Mouse (Mus musculus): ENCODE data around the gene Serf2. TPM values are rescaled to one million over a fixed set of nuclear protein-coding genes. Genes with fewer than 3 reads are reported as not detected.
A peak's percentile ranks its signal among the peaks of the same experiment; 100 is the strongest.

Gene Serf2
- 100 to 1,000 TPM; 375 to 398 TPM for total RNA-seq (2021)
- long read RNA-seq, experiment 1, transcript Serf2-203 (2 exons, 3,105 nt) = minor isoform, 8 of 436 reads
- long read RNA-seq, experiment 1, transcript Serf2-201 (3 exons, 525 nt) = minor isoform, 5 of 436 reads
- long read RNA-seq, experiment 1, transcript Serf2-204 (3 exons, 3,056 nt) = major isoform, 395 of 436 reads
- long read RNA-seq, experiment 1, partial matches to known transcripts = 11 of 436 reads
- long read RNA-seq, experiment 1, other reads (novel, unspliced or antisense) = 13 of 436 reads
- long read RNA-seq, experiment 2, transcript Serf2-201 (3 exons, 525 nt) = minor isoform, 10 of 363 reads
- long read RNA-seq, experiment 2, transcript Serf2-204 (3 exons, 3,056 nt) = major isoform, 319 of 363 reads
- long read RNA-seq, experiment 2, partial matches to known transcripts = 11 of 363 reads
- long read RNA-seq, experiment 2, other reads (novel, unspliced or antisense) = 18 of 363 reads

- peak; percentile 100 for DNase-seq
Measured at GRCm38 (mm10) chr2:121448739-121449535, at the start of gene Serf2. Gene Serf2, plus strand, starts transcription at chr2:121449195.

- DNase-seq = no peak
Measured at GRCm38 (mm10) chr2:121403296-121403695, 45.7 kb upstream of the Serf2 start.

- DNase-seq = peak; percentile 17
Measured at GRCm38 (mm10) chr2:121408160-121408559, 40.8 kb upstream of the Serf2 start.

GRCm38 (mm10) chr2:121412843-121413386 lies 36.1 kb upstream of the Serf2 start:
- no peak for DNase-seq

- DNase-seq = peak; percentile 97
Measured at GRCm38 (mm10) chr2:121413387-121414042, 35.5 kb upstream of the Serf2 start, which contains the start of the genes Pdia3 and Catsper2. Gene Pdia3, plus strand, starts transcription at chr2:121413775. Gene Catsper2, minus strand, starts transcription at chr2:121413792.

GRCm38 (mm10) chr2:121414139-121414685 lies 34.8 kb upstream of the Serf2 start:
- DNase-seq = no peak

- no peak for DNase-seq
Measured at GRCm38 (mm10) chr2:121415103-121415502, 33.9 kb upstream of the Serf2 start.

- no peak for DNase-seq
Measured at GRCm38 (mm10) chr2:121415591-121415990, 33.4 kb upstream of the Serf2 start.

DNA sequence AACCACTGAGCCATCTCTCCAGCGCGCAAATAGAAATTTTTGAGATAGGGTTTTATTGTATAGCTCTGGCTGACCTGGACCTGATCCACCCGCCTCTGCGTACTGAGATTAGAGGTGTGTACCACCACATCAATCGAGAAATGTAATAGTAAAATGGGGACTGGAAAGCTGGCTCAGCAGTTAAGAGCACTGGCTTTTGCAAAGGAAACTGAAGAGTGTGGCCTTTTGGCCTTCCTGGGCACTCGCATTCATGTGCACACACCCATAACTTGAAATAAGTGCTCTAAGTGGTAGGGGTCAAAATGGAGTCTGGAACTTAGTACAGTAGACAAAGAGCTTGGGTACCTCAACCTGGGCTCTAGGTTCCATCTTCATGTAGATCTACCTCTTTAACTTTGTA lies 32.6 kb upstream of the Serf2 start:
- no peak for DNase-seq

DNA sequence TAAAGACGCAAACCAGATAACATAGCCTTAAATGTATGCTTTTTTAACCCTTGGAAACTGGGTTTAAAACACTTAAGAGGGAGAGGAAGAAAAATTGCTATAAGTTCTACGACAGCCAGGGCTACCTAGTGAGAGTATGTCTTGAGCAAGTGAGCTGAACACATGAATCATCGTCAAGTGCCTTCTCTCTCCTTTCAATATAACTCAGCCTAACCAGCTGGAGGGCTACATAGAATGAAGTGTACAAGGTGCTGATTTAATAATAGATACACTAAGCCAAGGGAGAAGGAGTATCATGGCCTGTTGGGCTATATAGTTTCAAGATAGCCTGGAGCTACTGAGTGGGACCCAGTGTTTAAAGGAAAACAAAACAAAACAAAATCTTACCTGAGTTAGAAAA lies 30.5 kb upstream of the Serf2 start:
- DNase-seq = no peak

GRCm38 (mm10) chr2:121423166-121423565 lies 25.8 kb upstream of the Serf2 start:
- DNase-seq = no peak

DNA sequence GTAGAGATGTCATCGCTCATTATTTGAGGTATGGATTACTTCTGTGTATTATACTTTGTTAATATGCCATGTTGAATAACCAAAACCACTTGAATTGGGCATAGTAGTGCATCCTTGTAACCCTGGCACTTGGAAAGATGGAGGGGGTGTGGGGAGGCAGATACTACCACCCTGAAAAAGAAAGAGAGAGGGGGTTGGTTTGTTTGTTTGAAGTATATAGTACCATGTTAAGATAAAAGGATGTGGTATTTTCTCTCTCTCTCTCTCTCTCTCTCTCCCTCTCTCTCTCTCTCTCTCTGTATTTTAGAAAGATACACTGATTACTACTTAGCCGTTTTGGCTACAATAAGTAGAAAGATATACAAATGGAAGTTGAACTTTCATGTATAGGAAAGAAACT lies 23.1 kb upstream of the Serf2 start:
- DNase-seq = no peak

DNA sequence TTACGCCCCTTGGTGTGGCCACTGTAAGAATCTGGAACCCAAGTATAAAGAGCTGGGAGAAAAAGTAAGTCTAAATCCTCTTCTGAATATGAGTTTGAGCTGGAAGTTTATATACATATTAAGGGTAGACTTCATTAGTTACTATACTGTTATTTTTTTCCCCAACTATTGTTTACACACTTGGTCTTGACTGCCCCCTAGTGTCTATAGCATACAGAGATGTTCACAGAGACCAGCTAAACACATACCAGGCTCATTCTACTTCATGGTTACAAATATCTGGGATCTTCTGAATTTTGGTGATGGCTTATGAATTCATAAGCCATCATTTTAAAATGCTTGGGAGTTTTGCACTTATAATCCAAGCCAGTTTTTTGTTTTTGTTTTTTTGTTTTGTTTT lies 14.1 kb upstream of the Serf2 start:
- DNase-seq = no peak

GRCm38 (mm10) chr2:121439746-121440145 lies 9.2 kb upstream of the Serf2 start:
- no peak for DNase-seq

DNA sequence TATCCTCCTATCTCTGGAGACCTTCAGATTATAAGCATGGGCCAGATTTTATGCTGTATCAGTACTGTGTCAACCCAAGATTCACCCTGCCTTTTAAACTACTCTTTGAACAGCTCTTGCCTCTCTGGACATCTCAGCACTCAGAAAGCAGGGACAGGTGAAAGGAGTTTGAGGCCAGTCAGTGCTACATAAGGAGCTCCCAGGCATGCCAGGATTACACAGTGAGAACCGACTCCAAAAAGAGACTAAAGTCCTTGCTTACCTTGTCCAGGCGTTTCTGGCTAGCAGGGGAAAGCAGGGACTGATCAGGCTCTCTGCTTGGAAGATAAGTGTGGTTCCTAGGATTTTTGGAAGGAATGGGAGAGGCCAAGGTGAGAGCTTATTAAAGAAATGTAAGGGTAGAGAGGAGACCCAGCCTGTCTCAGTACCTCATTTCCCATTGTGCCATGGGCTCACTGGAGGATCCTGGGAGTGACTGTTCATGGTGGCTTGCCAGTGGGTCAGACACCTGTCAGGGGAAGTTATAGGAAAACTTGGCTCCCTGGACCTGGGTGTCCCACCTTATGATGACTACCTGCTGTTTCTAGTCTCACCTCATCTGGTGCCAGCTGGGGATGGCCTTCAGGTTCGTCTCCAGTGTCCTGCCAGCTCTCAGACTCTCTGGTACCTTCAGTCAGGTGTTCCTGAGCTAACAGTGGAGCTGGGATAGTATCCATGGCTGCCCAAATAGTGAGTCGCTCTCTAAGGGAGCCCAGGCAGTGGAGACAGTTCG lies 8.0 kb upstream of the Serf2 start:
- no peak for DNase-seq

DNA sequence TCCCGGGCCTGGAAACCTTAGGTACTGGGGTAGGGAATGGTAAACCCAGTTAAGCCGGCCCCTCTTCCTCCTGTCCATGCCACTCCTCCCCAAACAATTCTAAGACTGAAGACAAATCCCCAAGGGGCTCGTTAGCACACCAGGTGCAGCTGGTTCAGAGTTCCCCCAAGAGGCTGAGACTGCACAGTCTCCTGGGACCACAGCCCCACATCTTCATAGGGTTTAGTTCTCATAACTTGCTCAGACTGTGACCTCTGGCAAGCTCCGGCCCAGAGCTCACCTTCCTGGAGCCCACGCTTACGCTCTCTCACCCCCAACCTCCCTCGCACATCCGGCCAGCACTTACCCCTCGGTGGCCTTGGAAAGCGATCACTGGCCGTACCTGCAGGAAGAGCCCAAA lies 7.2 kb upstream of the Serf2 start:
- no peak for DNase-seq

- DNase-seq = peak; percentile 48
Measured at GRCm38 (mm10) chr2:121442259-121443067, 6.5 kb upstream of the Serf2 start.

DNA sequence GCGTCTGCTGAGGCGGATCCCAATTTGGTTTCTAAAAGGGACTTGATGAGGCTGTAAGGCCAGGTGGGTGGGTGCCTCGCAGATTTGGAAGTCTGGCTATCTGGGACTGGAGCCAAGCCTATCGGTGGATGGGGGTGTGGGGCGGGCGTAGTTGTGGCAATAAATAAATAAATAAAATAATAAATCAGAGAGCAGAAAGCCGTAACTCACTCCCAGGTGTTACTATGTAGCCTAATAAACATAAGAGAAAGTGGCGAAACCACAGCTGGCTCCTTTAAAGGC lies 6.0 kb upstream of the Serf2 start:
- DNase-seq = no peak

DNA sequence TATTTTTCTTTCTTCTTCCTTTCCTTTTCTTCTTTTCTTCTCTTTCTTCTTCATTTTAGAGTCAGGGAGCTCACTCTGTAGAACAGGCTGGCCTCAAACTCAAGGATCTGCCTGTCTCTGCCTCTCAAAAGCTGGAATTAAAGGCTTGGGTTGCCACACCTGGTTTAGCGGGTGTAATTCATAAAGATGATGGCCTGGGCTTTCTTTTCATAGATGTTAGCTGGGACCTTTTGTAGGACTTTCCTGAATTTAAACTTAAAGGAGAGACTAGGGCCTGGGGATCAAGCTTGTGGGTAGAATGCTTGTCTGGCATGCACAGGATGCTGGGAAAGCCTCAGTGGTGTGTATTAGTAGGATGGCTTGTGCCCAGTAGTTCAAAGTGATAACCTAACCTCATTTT lies 4.8 kb upstream of the Serf2 start, which contains the start of gene Ell3:
Gene Ell3 (minus strand): TSS at position 101 of the 400 bp plus-strand sequence.
- DNase-seq = no peak

DNA sequence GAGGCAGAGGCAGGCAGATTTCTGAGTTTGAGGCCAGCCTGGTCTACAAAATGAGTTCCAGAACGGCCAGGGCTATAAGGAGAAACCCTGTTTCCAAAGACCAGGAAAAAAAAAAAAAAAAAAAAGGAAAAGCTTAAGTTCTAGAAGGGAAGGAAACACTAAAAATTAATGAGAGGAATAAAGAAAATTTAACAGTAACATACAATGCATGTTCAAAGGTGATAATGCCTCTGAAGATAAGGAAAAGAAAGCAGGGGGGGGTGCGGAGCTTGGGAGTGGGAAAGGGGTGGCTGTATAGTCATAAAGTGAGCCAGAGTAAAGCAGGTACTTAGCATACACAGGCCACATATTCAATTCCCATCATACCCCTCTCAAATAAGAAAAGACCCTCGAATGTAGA lies 3.9 kb upstream of the Serf2 start:
- no peak for DNase-seq

DNA sequence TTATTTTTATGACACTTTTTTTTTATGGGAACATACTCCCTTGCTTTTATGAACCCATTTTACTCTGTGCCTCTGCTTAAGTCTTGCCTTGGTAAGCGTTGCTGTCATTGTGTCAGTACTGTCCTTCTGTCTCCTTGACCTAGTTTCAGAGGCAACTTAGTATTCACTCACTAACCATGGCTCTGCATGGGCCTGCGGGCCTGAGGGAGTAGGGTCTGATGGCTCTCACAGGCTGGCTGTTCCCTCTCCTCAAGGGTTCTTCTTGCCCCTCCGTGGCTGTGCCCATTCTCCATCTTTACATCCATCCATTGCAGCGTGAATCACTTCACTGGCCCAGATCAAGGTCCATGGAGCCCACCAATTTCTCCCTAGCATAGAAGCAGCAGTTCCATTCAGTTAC lies 2.5 kb upstream of the Serf2 start:
- DNase-seq = no peak
